Mouse (Mus musculus) c-Kit-negative CD71-positive TER-119-positive erythroid progenitor cells, embryonic 14.5 days (primary cell): ENCODE measurements at regions not wholly inside any gene's neighbourhood (a gene's known extent, or its start where the extent isn't known, plus 50 kb on each side); places are given as distances from the start of the nearest gene placed in this dataset.

Experiments
- DNase-seq: peaks from one replicate; pipeline ENCODE4 v3.0.0-alpha.2; 2013; ENCODE audit warnings: low read depth, low spot score

- DNase-seq: no peak
Measured at GRCm38 (mm10) chr11:112219046-112219720, 562.8 kb upstream of the Sox9 start.

GRCm38 (mm10) chr11:112234492-112235116, 547.4 kb upstream of the Sox9 start:
- DNase-seq: no peak

GRCm38 (mm10) chr11:112238960-112239884, 542.8 kb upstream of the Sox9 start:
- no peak for DNase-seq

- no peak for DNase-seq
Measured at GRCm38 (mm10) chr11:112252548-112252947, 529.5 kb upstream of the Sox9 start.

- no peak for DNase-seq
Measured at GRCm38 (mm10) chr11:112253061-112253460, 529.0 kb upstream of the Sox9 start.

- no peak for DNase-seq
Measured at GRCm38 (mm10) chr11:112256326-112256725, 525.7 kb upstream of the Sox9 start.

GRCm38 (mm10) chr11:112264077-112264476, 517.9 kb upstream of the Sox9 start:
- DNase-seq: no peak

- DNase-seq: no peak
Measured at GRCm38 (mm10) chr11:112270911-112271310, 511.1 kb upstream of the Sox9 start.

GRCm38 (mm10) chr11:112278566-112278965, 503.5 kb upstream of the Sox9 start:
- DNase-seq: no peak

GRCm38 (mm10) chr11:112282911-112283310, 499.1 kb upstream of the Sox9 start:
- DNase-seq: no peak

- no peak for DNase-seq
Measured at GRCm38 (mm10) chr11:112298901-112299341, 483.1 kb upstream of the Sox9 start.

- DNase-seq: no peak
Measured at GRCm38 (mm10) chr11:112303091-112303490, 478.9 kb upstream of the Sox9 start.

GRCm38 (mm10) chr11:112325850-112326249, 456.2 kb upstream of the Sox9 start:
- DNase-seq: no peak

- no peak for DNase-seq
Measured at GRCm38 (mm10) chr11:112327606-112328005, 454.4 kb upstream of the Sox9 start.

- DNase-seq: no peak
Measured at GRCm38 (mm10) chr11:112345133-112345532, 436.9 kb upstream of the Sox9 start.

- no peak for DNase-seq
Measured at GRCm38 (mm10) chr11:112345586-112345985, 436.4 kb upstream of the Sox9 start.

- DNase-seq: no peak
Measured at GRCm38 (mm10) chr11:112346089-112346488, 435.9 kb upstream of the Sox9 start.

GRCm38 (mm10) chr11:112346532-112346931, 435.5 kb upstream of the Sox9 start:
- DNase-seq: no peak

GRCm38 (mm10) chr11:112355311-112355710, 426.7 kb upstream of the Sox9 start:
- no peak for DNase-seq

- DNase-seq: no peak
Measured at GRCm38 (mm10) chr11:112366715-112367114, 415.3 kb upstream of the Sox9 start.

GRCm38 (mm10) chr11:112370941-112371340, 411.1 kb upstream of the Sox9 start:
- DNase-seq: no peak

GRCm38 (mm10) chr11:112400069-112400468, 382.0 kb upstream of the Sox9 start:
- no peak for DNase-seq
